Mouse (Mus musculus) embryonic facial prominence, embryonic 12.5 days (tissue): Measurements from ENCODE around the gene Ctnnd2. TPM values are rescaled to one million over a fixed set of nuclear protein-coding genes. Genes with fewer than 3 reads are reported as not detected.

ENCODE experiments used
- ATAC-seq: fragments of 200-750 bp; cut with Nextera tagmentation; 2 replicates; pipeline ENCODE4 v1.8.0; 2017; ENCODE audit not compliant: insufficient number of reproducible peaks, insufficient read depth, low FRiP score, low TSS enrichment
- H3K27ac ChIP-seq: fragments of 300-500 bp; sonication (generic); 2 replicates; pipeline ENCODE4 v1.5.1; 2016; ENCODE audit warnings: mild to moderate bottlenecking
- H3K27me3 ChIP-seq: fragments of 300-500 bp; sonication (generic); 2 replicates; pipeline ENCODE4 v1.6.1; 2016; ENCODE audit warnings: mild to moderate bottlenecking, moderate library complexity
- H3K36me3 ChIP-seq: fragments of 300-500 bp; sonication (generic); 2 replicates; pipeline ENCODE4 v1.6.1; 2016; ENCODE audit warnings: mild to moderate bottlenecking
- H3K4me1 ChIP-seq: fragments of 300-500 bp; sonication (generic); 2 replicates; pipeline ENCODE4 v1.6.1; 2016
- H3K4me2 ChIP-seq: fragments of 300-500 bp; sonication (generic); replicated peaks from 2 replicates; pipeline ENCODE4 v1.6.1; 2016; ENCODE audit warnings: mild to moderate bottlenecking, moderate library complexity
- H3K4me3 ChIP-seq: fragments of 300-500 bp; sonication (generic); 2 replicates; pipeline ENCODE4 v1.5.1; 2016; ENCODE audit warnings: mild to moderate bottlenecking
- H3K9ac ChIP-seq: fragments of 300-500 bp; sonication (generic); 2 replicates; pipeline ENCODE4 v1.6.1; 2016; ENCODE audit warnings: mild to moderate bottlenecking, moderate library complexity
- H3K9me3 ChIP-seq: fragments of 300-500 bp; sonication (generic); 2 replicates; pipeline ENCODE4 v1.6.1; 2016; ENCODE audit warnings: mild to moderate bottlenecking, moderate library complexity
- WGBS: fragments of 180-500 bp; shearing (Covaris S2); methylation state at CpG from one replicate; pipeline ENCODE4 v1.1.7; 2016; 5-methylcytosine and 5-hydroxymethylcytosine counted together
- polyA plus RNA-seq: library from polyadenylated mRNA; unstranded; fragments of >200 nt; fragmentation: Nextera tagmentation; extraction: Ambion mirVana; gene quantifications from 2 replicates; pipeline ENCODE4 v1.2.1, GENCODE M21; 2016

The Ctnnd2 gene
- polyA plus RNA-seq, 1 experiment from 2014 or later = 13.5 TPM

GRCm38 (mm10) chr15:30345754-30346153 is 173.4 kb downstream of the Ctnnd2 start:
- Histone ChIP-seq H3K27ac (no peak overlapping the region), H3K9ac (no peak overlapping the region), H3K36me3 (no peaks in the 10 kb centered on the region), H3K4me1 (no peaks in the 10 kb centered on the region), H3K27me3 (no peaks in the 10 kb centered on the region), H3K9me3 (no peaks in the 10 kb centered on the region), H3K4me3 (no peak overlapping the region), H3K4me2 (no peak overlapping the region)
- no peak for ATAC-seq
- 89% methylated on average over 5 of the region's 5 CpGs for WGBS

- Histone ChIP-seq H3K27ac (no peak overlapping the region), H3K36me3 (no peaks in the 10 kb centered on the region), H3K4me2 (no peak overlapping the region), H3K4me3 (no peak overlapping the region), H3K4me1 (no peaks in the 10 kb centered on the region), H3K9ac (no peak overlapping the region), H3K27me3 (no peaks in the 10 kb centered on the region), H3K9me3 (no peaks in the 10 kb centered on the region)
- WGBS = 89% methylated on average over 1 of the region's 1 CpGs
- ATAC-seq = no peak
Measured at GRCm38 (mm10) chr15:30364491-30364890, 192.1 kb downstream of the Ctnnd2 start.

GRCm38 (mm10) chr15:30369997-30370396 is 197.6 kb downstream of the Ctnnd2 start:
- H3K36me3 ChIP-seq = no peaks in the 10 kb centered on the region
- H3K4me1 ChIP-seq = no peaks in the 10 kb centered on the region
- no peak overlapping the region for H3K4me2 ChIP-seq
- H3K27ac ChIP-seq = no peak overlapping the region
- H3K27me3 ChIP-seq = no peaks in the 10 kb centered on the region
- no peak overlapping the region for H3K9ac ChIP-seq
- H3K4me3 ChIP-seq = no peak overlapping the region
- 71% methylated on average over 7 of the region's 7 CpGs for WGBS
- no peak for ATAC-seq
- H3K9me3 ChIP-seq = no peaks in the 10 kb centered on the region

- no peak for ATAC-seq
- Histone ChIP-seq H3K36me3 (no peaks in the 10 kb centered on the region), H3K27me3 (no peaks in the 10 kb centered on the region), H3K9ac (no peak overlapping the region), H3K4me1 (no peaks in the 10 kb centered on the region), H3K9me3 (no peaks in the 10 kb centered on the region), H3K27ac (no peak overlapping the region), H3K4me2 (no peak overlapping the region), H3K4me3 (no peak overlapping the region)
- 74% methylated on average over 2 of the region's 2 CpGs for WGBS
Measured at GRCm38 (mm10) chr15:30371151-30371550, 198.8 kb downstream of the Ctnnd2 start.

GRCm38 (mm10) chr15:30373654-30374215 is 201.3 kb downstream of the Ctnnd2 start:
- Histone ChIP-seq H3K36me3 (no peaks in the 10 kb centered on the region), H3K4me1 (no peaks in the 10 kb centered on the region), H3K4me2 (no peak overlapping the region), H3K27ac (no peak overlapping the region), H3K9me3 (no peaks in the 10 kb centered on the region), H3K27me3 (no peaks in the 10 kb centered on the region), H3K9ac (no peak overlapping the region), H3K4me3 (no peak overlapping the region)
- no peak for ATAC-seq
- 78% methylated on average over 6 of the region's 6 CpGs for WGBS

GRCm38 (mm10) chr15:30374907-30375306 is 202.5 kb downstream of the Ctnnd2 start:
- H3K36me3 ChIP-seq = no peaks in the 10 kb centered on the region
- H3K27ac ChIP-seq = no peak overlapping the region
- no peak overlapping the region for H3K9ac ChIP-seq
- H3K4me1 ChIP-seq = no peaks in the 10 kb centered on the region
- no peaks in the 10 kb centered on the region for H3K9me3 ChIP-seq
- no peak overlapping the region for H3K4me2 ChIP-seq
- WGBS = 88% methylated on average over 5 of the region's 5 CpGs
- no peak overlapping the region for H3K4me3 ChIP-seq
- H3K27me3 ChIP-seq = no peaks in the 10 kb centered on the region
- no peak for ATAC-seq

GRCm38 (mm10) chr15:30383075-30383842 is 210.9 kb downstream of the Ctnnd2 start:
- 20% methylated on average over 9 of the region's 9 CpGs for WGBS
- Histone ChIP-seq H3K4me3 (no peak overlapping the region), H3K9ac (no peak overlapping the region), H3K4me2 (no peak overlapping the region), H3K9me3 (no peaks in the 10 kb centered on the region), H3K4me1 (no peaks in the 10 kb centered on the region), H3K27me3 (no peaks in the 10 kb centered on the region), H3K36me3 (no peaks in the 10 kb centered on the region), H3K27ac (no peak overlapping the region)
- no peak for ATAC-seq

GRCm38 (mm10) chr15:30384386-30384785 is 212.0 kb downstream of the Ctnnd2 start:
- ATAC-seq = no peak
- 62% methylated on average over 5 of the region's 5 CpGs for WGBS
- no peak overlapping the region for H3K4me3 ChIP-seq
- no peaks in the 10 kb centered on the region for H3K9me3 ChIP-seq
- no peak overlapping the region for H3K9ac ChIP-seq
- H3K4me1 ChIP-seq = no peaks in the 10 kb centered on the region
- H3K36me3 ChIP-seq = no peaks in the 10 kb centered on the region
- no peak overlapping the region for H3K4me2 ChIP-seq
- H3K27ac ChIP-seq = no peak overlapping the region
- no peaks in the 10 kb centered on the region for H3K27me3 ChIP-seq

GRCm38 (mm10) chr15:30386489-30386888 is 214.1 kb downstream of the Ctnnd2 start:
- no peaks in the 10 kb centered on the region for H3K9me3 ChIP-seq
- H3K4me2 ChIP-seq = no peak overlapping the region
- H3K4me1 ChIP-seq = no peaks in the 10 kb centered on the region
- H3K9ac ChIP-seq = no peak overlapping the region
- H3K27me3 ChIP-seq = no peaks in the 10 kb centered on the region
- H3K4me3 ChIP-seq = no peak overlapping the region
- H3K36me3 ChIP-seq = no peaks in the 10 kb centered on the region
- ATAC-seq = no peak
- H3K27ac ChIP-seq = no peak overlapping the region

GRCm38 (mm10) chr15:30387244-30387643 is 214.9 kb downstream of the Ctnnd2 start:
- H3K4me3 ChIP-seq = no peak overlapping the region
- H3K9me3 ChIP-seq = no peaks in the 10 kb centered on the region
- H3K27me3 ChIP-seq = no peaks in the 10 kb centered on the region
- no peaks in the 10 kb centered on the region for H3K36me3 ChIP-seq
- H3K4me1 ChIP-seq = no peaks in the 10 kb centered on the region
- 39% methylated on average over 6 of the region's 6 CpGs for WGBS
- H3K4me2 ChIP-seq = no peak overlapping the region
- no peak overlapping the region for H3K9ac ChIP-seq
- H3K27ac ChIP-seq = no peak overlapping the region
- no peak for ATAC-seq

GRCm38 (mm10) chr15:30401111-30401510 is 228.7 kb downstream of the Ctnnd2 start:
- WGBS = 81% methylated on average over 4 of the region's 4 CpGs

GRCm38 (mm10) chr15:30406254-30406653 is 233.9 kb downstream of the Ctnnd2 start:
- ATAC-seq = no peak
- H3K27me3 ChIP-seq = no peaks in the 10 kb centered on the region
- H3K4me1 ChIP-seq = no peaks in the 10 kb centered on the region
- H3K4me3 ChIP-seq = no peak overlapping the region
- no peak overlapping the region for H3K9ac ChIP-seq
- no peak overlapping the region for H3K27ac ChIP-seq
- no peaks in the 10 kb centered on the region for H3K9me3 ChIP-seq
- no peaks in the 10 kb centered on the region for H3K36me3 ChIP-seq
- 3% methylated on average over 1 of the region's 1 CpGs for WGBS
- H3K4me2 ChIP-seq = no peak overlapping the region

More at GRCm38 (mm10) chr15:30401111-30401510, 228.7 kb downstream of the Ctnnd2 start:
- Histone ChIP-seq H3K9ac (no peak overlapping the region), H3K9me3 (no peaks in the 10 kb centered on the region), H3K27me3 (no peaks in the 10 kb centered on the region), H3K27ac (no peak overlapping the region), H3K4me1 (no peaks in the 10 kb centered on the region), H3K36me3 (no peaks in the 10 kb centered on the region), H3K4me3 (no peak overlapping the region), H3K4me2 (no peak overlapping the region)
- ATAC-seq = no peak
